Mouse (Mus musculus) left cerebral cortex, adult 18-20 months (tissue): ENCODE measurements at regions not wholly inside any gene's neighbourhood (a gene's known extent, or its start where the extent isn't known, plus 50 kb on each side); places are given as distances from the start of the nearest gene placed in this dataset.
"Not testable (repeated sequence)": the region's sequence is repeated elsewhere in the genome, so short reads cannot be mapped to it uniquely, and the experiment has no call there.

Source experiments
- DNase-seq, 2 experiments: peaks; one replicate each; pipeline ENCODE4 v3.0.0; 2021 to 2022; ENCODE audit warnings: low spot score in 2 of 2, mixed read lengths in 1 of 2

DNA sequence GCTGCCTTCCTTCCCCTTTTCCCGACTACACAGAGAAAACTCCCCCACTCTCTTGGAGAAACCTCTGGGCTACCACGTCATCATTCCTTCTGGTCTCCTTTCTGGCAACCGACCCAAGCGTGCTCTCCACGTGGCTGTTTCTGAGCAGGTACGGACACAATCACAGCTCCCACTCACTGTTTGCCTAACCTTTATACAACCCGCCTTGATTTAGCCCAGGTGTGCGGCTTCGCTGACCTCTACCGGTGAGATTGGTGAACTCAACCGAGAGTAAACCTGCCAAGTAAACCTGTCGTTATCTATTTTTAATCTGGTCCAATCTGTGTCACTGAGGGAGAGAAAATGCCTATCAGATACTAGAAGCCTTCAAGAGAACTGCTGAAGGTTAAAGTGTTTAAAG lies 142.7 kb upstream of the Gnai1 start:
- DNase-seq = no peak

DNA sequence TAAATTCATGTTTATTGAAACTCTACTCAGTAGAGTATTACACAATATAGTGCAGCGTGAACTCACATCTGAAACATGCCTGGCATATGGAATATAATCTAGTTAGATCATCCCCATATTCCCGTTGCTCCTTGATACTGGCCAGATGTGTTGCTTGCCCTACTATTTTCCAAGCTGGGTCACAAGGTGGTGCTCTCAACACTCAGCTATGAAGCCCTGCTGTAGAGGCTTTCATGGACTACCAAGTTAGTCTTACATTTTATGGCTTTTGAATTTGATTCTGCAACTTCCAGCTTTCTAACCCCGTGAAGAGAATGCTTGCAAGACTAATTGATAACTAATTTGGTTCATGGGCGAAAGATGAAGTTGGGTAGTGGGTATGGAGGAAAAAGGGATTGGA lies 134.2 kb upstream of the Gnai1 start:
- DNase-seq = no peak

DNA sequence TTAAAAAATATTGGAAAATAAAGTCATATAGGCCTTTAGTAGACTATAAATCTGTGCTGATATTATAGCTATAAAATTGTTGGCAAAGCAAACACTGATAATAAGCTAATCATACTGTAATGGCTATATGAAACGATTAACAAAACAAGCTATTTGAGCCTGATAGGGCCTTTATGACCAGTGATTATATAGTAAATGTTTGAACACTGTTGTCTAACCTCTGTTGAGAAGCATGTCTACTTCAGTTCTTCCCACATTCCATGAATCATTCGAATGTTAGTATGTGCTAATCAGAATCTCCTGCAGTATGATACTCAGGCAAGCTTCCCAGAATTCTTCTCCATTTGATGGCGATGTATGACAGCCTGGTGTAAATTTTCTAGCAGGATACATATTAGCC lies 129.6 kb upstream of the Gnai1 start:
- no peak for DNase-seq

DNA sequence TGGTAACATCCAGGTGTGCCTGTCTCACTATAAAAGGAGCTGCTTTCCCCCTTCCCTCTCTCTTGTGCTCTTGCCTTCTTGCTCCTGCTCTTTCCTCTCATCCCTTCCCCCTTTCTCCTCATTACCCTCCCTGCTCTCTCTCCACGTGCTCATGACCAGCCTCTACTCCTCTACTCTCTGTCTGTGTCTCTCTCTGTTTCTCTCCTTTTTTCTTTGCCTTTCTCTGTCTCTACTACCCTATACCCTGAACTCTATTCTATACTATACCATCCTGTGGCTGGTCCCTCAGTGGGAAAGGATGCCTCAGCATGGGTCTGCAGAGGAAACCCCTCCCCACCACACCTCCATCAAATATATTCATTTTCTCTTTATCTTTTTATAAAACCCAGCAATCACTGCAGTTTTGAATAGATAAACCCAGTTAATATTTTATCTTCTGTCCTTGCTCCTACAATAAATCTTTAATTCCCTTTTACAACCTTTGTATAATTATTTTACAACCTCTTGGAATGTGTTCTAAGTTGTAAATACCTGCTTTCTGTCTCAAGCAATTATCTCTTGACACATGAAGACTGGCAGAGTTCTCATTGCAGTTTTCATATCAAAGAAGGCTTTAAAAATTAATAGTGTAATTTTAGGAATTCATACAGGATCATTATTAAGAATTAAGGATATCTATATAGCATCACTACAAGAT lies 127.1 kb upstream of the Gnai1 start:
- no peak for DNase-seq

DNA sequence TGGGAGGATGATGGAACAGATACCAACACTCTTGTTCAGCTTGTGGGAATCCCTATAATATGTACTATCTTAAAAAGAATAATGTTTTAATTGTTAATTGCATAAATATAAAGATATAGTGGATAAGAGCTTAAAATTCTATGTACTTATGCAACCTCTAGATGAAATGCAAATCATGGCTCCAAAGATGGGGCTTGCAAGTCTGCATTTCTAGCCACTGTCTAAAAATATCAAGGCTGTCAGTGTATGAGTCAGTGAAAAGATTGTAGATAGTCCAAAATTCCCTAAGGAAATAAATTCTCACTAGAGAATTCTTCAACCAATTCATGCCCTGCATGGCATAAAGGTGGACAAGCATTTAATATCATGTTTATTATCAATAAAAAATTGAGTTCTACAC lies 124.2 kb upstream of the Gnai1 start:
- no peak for DNase-seq

DNA sequence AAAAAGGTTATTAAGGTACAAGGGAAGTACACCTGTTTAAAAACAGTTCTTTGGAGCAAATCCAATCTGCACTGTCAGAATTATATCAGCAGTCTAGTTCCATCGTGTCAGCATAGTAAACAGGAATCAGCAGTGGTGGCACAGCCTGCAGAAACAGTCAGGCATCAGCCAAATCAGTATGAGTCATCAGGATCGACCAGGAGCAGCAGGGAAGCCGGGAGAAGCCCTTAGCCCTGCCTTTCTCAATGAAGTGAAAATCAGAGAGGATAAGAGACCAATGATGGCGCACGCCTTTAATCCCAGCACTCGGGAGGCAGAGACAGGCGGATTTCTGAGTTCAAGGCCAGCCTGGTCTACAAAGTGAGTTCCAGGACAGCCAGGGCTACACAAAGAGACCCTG lies 118.3 kb upstream of the Gnai1 start:
- no peak for DNase-seq

DNA sequence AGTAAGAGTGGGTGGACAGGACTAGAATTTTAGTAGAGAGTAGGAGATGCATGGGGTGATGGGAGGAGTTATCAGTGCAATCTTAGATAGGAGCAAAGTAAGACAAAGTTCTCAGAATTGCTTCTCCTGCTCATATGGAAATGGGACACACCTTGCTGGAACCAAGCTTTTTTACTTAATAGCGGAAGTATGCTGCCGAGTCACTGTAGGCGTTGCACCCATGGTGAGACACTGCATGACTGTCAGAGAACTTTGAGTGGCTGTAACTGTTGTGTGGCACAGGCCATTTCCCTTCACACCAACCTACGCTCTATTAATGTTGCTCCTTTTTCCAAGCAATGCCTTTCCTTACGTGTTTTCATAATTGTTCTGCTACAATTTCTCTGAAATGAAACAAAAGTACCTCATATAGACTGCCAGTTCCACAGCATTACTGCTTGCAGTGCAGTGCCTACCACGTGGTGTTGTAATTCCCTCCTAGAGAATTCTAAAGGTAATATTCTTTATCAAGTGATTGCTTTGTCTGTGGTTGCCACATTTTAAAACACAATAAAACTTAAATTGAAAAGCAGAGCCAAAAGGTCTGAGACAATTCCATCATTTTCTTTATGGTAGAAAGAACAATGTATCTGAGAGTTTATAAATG lies 117.3 kb upstream of the Gnai1 start:
- no peak for DNase-seq

DNA sequence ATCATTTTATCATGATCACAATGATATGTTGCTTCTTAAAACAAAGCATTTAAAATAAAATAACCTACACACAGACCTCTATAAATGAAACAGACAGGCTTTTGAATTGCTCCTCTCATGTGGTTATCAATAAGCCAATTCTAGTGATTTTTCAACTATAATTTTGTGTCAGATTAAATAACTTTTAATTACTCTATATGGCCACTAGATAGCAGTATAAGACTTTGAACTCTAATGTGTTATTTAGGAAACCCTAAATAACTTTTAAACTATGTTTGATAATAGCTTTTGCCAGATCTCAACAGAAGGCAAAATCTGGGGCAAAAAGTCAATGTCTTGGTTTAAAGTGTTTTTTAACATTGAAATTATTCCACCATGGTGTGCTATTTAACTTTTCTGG lies 112.0 kb upstream of the Gnai1 start:
- DNase-seq = no peak

DNA sequence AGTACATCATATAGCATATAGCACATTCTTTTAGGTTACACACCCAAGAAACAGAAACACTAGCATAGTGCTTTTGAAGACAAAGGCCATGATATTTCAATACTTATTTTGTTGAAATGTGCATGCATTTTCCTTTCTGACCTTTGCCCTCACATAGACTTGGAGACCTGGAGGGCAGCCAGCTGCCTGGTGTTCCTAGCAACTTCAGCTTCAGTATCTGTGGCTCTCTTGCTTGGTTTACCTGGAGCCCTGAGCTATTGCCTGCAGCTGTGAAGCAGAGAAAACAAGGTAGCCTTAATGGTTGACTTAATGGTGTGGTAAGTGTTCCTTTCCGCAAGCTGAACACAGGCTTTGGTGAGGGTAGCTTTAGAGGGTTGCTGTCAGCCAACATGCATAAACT lies 97.6 kb upstream of the Gnai1 start:
- DNase-seq = no peak

DNA sequence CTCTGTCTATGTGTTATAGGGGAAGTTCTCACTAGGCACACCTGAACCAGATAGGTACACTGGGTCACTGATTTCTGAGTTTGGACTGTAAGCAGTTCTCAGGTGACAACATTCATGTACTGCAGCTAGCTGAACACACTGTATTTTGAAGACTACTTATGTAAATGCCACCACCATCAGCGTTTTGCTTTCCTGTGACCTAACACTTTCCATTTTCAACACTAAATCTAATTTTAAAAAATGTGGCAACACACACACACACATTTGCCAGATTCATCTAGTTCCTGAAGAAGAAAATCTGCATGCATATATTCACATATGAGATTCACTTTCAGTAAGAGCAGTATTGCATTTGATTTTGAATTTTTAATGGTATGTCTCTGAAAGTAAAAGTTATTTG lies 96.0 kb upstream of the Gnai1 start:
- DNase-seq = peak in 1 of 2 experiments; percentile 5

DNA sequence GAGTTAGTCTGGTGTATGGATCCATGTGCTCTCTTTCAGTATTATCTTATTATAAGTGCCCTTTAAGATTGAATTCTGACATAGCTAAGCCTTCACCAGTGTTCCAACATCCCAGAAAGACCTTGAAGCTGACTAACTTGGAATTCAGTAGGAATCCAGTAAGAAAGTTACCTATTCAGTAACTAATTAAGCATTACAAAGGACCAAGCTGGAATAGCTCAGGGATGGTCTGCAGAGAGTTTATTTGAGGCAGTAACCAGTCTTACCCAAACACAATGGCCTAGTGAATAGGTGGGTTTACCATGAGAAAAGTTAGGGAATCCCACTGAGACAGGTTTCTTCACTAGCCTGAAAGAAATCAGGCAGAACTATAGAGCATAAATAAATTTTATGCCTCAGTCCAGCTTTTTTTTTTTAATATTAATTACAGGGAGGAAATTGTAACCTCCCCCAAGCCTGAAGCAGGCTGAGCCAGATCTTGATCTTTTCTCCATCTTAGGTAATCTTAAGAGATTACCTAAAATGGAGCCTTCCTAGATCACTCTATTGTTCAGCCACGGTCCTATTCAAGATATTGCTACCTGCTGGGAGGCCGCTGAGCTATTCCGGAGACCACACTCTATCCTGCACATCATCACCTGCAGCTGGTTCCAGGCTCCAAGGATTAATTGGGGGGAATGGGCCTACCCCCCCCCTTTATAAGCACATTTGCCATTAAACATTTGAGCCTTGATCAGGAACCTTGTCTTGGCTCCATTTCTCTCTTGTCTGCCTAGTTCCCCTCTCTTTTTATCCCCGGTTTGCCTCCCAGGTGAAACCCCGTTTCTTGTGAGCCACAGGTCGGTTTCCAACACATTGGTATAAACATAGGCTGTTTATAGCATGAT lies 93.0 kb upstream of the Gnai1 start:
- not testable (repeated sequence) for DNase-seq

DNA sequence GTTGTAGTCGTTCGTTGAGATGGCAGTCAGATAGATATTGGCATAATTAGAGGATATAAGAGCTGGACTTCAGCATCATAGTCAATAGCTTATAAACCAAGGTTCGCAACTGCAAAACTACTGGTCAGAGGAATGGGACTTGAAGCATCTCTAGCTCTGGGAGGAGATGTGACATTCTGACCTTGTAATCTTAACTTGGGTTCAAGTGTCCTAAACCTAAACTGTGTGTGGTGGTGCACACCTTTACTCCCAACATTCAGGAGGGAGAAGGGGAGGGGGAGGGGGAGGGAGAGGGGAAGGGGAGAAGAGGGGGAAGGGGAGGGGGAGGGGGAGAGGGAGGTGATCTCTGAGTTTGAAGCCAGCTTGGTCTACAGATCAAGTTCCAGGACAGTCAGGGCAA lies 89.1 kb upstream of the Gnai1 start:
- DNase-seq = no peak

DNA sequence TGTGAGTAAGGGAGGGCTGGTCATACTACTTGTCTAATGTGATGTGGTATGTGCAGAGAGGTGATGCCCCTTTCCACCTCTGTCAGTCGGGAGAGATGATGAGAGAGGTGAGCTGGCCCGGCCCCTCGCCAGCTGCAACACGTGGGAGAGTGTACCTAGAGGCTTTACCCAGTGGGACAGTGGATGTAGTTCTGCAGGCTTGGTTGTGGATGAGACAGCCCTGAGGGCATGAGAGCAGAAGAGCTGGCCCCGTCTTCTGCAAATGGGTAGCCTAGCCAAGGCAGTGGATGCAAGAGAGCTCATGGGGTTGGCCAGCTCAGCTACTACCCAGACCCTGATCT lies 88.1 kb upstream of the Gnai1 start:
- no peak for DNase-seq

DNA sequence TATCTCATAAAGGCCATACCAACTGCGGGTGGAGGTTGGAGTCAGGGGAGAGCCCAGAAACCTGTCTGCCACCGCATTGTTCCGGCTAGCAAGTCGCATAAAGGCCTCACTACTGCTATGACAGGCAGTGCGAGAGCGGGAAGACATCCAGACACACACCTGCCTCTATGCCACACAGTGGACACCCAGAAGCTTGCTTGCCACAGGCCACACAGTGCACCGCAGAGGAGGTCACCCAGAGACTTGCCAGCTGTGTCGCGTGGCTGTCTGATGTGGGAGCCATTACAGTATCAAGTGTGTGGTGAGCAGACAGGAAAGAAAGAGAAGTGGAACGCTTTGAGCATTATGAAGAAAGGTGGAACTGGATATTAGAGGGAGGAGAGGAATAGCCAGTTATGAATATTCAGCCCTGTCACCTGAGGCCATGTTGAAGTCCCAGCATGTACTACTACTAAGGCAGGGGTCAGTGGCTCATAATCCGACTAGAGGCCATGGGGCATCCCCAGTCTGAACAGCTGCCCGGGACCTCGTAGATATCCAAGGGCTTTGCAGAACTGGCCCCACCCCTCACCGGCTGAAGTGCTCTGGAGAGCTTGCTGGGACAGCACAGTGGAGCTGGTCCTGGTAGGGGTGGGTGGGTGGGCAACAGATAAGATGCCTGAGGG lies 87.6 kb upstream of the Gnai1 start:
- no peak for DNase-seq

DNA sequence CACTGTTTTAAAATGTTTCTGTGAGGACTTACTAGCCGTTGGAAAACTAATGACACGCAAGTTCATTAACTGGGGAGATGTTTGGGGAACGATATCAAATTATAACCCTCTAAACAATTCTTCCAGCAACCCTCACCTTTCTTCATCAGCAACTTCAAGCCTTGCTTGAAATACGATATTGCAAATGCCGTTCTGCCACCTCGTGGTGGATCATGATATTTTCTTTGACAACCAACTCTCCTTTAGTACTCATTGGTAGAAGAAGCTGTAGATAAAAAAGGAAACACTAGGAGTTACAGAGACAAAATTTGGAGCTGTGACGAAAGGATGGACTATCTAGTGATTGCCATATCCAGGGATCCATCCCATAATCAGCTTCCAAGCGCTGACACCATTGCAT lies 85.8 kb upstream of the Gnai1 start:
- peak; percentile 80 to 89 for DNase-seq

DNA sequence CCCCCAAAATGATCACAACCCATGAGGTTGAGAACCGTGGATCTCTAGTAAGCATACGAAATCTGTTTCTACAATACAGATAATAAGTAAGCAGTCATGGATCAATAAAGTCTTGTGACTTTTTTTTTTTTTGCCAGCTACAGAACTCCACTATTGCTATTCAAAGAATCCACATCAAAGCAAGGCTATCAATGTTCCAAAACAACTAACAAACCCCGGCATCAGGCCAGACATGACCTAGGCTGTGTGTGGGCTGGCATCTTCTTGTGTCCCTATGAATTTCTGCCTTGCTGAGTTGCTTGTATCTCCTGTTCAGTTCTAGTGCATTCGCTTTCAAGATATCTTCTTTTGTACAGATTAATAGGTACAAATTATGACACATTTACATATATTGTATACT lies 79.8 kb upstream of the Gnai1 start:
- DNase-seq = no peak

DNA sequence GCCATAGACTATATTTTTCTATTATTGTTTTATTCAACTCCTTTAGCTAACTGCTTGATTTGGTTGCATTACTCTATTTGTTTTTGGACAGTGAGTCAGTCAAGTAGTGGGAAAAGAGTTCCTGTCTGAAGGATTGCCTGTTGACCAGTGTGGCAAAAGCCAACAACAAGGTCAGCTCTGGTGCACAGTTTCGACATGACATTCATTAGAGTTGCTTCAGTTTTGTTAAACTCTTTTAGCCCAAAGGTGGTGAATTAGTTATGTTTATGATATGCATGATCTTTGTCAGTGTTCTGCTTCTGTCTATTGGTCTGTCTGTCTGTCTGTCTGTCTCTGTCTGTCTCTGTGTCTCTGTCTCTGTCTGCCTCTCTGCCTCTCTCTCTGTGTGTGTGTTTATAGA lies 79.1 kb upstream of the Gnai1 start:
- DNase-seq = no peak

DNA sequence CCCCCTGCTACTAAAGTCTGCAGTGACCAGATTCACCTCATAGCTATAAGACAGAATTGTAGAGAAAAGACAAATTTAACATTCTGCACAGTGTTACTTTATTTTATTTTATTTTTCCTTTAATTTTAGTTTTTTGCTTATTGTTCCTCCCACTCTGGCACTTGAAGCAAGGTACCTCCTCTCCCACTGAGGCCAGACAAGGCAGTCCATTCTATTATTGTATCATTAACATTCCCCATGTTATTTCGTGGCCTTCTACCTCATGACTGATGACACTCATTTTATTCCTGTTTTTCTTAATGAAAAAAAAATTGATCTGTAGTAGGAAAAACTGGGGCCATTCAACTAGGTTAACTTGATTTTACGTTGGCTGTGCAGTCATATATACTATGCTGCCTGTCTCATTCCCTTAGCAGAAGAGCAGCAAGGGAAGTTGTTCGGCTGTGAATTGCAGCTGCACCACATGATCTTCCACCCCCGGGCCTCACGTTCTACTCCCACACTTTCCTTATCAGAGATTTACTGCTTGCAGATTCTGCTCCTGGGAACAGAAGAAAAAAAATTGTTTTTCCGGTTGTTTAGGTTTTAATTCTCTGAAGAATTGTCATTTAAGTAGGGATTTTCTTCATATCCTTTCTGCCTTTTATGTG lies 76.1 kb upstream of the Gnai1 start:
- DNase-seq = peak; percentile 18 to 31

DNA sequence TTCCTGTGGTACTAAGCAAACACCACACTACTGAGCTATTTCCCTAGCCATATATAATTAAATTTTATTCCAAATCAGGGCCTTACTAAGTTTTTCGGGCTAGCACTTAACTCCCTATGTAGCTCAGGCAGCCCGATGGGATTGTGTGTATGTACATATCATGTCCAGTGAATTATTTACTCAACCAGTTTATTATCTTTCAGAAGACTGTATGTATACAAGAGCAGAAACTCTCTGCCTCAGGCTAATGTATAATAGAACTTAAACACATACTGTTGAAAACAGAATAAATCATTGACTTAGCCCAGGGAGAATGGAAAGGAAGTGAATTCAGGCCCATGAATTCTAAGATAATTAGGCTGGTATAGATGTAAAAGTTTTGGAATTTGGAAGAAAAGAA lies 74.1 kb upstream of the Gnai1 start:
- DNase-seq = no peak

DNA sequence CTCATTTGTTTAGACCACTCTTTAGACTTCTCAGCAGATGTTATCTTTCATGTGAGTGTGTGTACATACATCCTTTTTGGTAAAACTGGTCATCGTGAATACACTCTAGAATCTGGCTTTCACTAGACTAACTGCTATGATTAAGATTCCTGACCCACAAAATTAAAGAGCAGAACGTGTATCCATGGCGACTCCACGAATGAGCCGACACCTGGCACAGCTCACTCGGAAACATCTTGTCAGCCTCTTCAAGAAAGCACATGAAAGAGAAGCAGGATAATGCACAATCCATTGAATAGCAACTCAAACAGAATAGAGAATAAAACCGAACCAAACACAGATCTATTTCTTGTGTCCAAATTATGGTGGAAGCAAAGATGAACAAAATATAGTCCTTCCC lies 73.1 kb upstream of the Gnai1 start:
- no peak for DNase-seq

DNA sequence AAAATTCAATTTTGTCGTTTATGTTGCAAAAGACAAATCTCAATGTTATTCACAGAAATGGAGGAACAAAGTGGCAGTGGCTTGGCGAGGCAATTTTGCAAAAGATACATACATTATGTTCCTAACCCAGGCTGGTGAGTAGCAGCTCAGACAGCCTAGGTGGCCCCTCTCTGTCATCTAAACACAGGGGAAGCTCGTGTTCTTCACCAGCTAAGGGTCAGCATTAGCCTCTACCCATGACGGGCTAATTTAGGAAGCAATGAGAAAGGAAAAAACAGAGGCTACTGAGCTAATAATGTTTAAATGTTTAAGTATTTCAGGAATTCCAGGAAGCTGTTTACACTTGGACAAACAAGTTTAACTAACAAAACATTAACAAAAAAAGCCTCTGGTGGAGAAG lies 64.9 kb upstream of the Gnai1 start:
- DNase-seq = no peak
